Mouse (Mus musculus) liver, postnatal 0 days (tissue): ENCODE measurements around the gene Itga8. TPM values are rescaled to one million over a fixed set of nuclear protein-coding genes. Genes with fewer than 3 reads are reported as not detected.

Source experiments
- ATAC-seq: fragments of 200-750 bp; cut with Nextera tagmentation; 2 replicates; pipeline ENCODE4 v1.8.0; 2017; ENCODE audit warnings: mild to moderate bottlenecking, moderate library complexity
- DNase-seq: peaks from one replicate; pipeline ENCODE4 v3.0.0-alpha.2; 2016
- H3K27ac ChIP-seq: fragments of 300-500 bp; sonication (generic); 2 replicates; pipeline ENCODE4 v1.5.1; 2014; ENCODE audit warnings: antibody characterized with exemption, moderate library complexity, mild to moderate bottlenecking, low read depth
- H3K27me3 ChIP-seq: fragments of 300-500 bp; sonication (generic); 2 replicates; pipeline ENCODE4 v1.6.1; 2014; ENCODE audit warnings: low read length, control low read depth, mixed read lengths; ENCODE audit not compliant: insufficient read depth
- H3K36me3 ChIP-seq: fragments of 300-500 bp; sonication (generic); replicated peaks from 2 replicates; pipeline ENCODE4 v1.6.1; 2014; ENCODE audit warnings: mild to moderate bottlenecking, control low read depth, low read length, moderate library complexity, mixed read lengths; ENCODE audit not compliant: insufficient read depth
- H3K4me1 ChIP-seq: fragments of 300-500 bp; sonication (generic); 2 replicates; pipeline ENCODE4 v1.6.1; 2014; ENCODE audit warnings: antibody characterized with exemption, mild to moderate bottlenecking, control low read depth; ENCODE audit not compliant: insufficient read depth
- H3K4me2 ChIP-seq: fragments of 300-500 bp; sonication (generic); 2 replicates; pipeline ENCODE4 v1.6.1; 2014; ENCODE audit warnings: low read depth, mild to moderate bottlenecking, low read length, moderate library complexity, mixed read lengths
- H3K4me3 ChIP-seq: fragments of 300-500 bp; sonication (generic); 2 replicates; pipeline ENCODE4 v1.5.1; 2014; ENCODE audit warnings: low read depth, low read length
- H3K9ac ChIP-seq: fragments of 300-500 bp; sonication (generic); replicated peaks from 2 replicates; pipeline ENCODE4 v1.6.1; 2014; ENCODE audit warnings: mild to moderate bottlenecking, moderate library complexity
- H3K9me3 ChIP-seq: fragments of 300-500 bp; sonication (generic); 2 replicates; pipeline ENCODE4 v1.6.1; 2016; ENCODE audit warnings: mild to moderate bottlenecking, control low read depth, low read length, mixed read lengths
- CTCF ChIP-seq: sonication (generic); IDR thresholded peaks from 2 replicates; pipeline ENCODE4 v1.5.1; 2016; ENCODE audit warnings: antibody characterized with exemption, low read depth
- EP300 ChIP-seq: IDR thresholded peaks from 2 replicates; pipeline ENCODE4 v1.6.1; 2016; ENCODE audit warnings: antibody characterized with exemption, low read depth, mild to moderate bottlenecking
- WGBS: fragments of 180-500 bp; shearing (Covaris S2); extraction: QIAGEN DNeasy Blood & Tissue Kit; methylation state at CpG from one replicate; pipeline ENCODE4 v1.1.7; 2014; ENCODE audit not compliant: insufficient replicate concordance; 5-methylcytosine and 5-hydroxymethylcytosine counted together
- polyA plus RNA-seq: library from polyadenylated mRNA; unstranded; fragments of >200 nt; fragmentation: Nextera tagmentation; extraction: Ambion mirVana; gene quantifications from 2 replicates; pipeline ENCODE4 v1.2.1, GENCODE M21; 2015

Gene Itga8
- polyA plus RNA-seq, 1 experiment from 2014 or later: 1.7 TPM

DNA sequence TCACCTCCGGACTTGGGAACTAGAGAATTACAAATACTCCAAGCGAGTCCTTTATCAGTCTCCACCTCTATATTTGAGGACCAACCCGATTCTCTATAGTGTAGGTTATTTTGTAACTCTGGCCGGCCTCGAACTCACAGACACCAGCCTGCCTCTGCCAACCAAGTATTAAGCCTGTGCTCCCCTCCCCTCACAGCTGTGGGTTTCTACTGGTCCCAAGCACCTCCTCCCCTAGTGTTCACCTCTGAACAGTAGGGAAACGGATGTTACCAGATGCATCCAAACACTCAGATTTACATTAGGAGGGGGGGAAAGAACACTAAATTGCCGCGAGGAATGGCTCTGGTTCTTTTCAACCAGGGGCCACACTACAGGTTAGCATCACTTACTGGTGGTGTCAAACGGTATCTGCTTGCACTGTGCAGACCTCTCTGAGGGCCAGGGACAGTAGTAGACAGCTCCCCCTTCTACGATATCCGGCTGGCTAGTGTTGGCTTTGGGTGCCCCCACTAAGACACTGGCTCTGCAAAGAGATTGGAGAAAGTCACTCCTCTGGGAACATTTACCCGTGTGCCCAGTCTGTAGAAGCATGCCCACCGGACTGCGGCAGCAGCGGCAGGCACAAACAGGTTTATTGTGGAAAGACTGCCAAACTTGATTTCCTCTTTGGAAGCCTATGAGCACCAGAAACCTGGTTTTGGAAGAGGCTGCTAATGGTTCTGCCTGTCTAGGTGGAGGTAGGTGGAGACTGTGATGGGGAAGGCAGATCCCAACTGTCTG is 1.1 kb downstream of the Itga8 start:
- no peak overlapping the region for H3K27ac ChIP-seq
- peak overlapping the region; percentile 86 for H3K4me2 ChIP-seq
- TF ChIP-seq EP300 (no peak), CTCF (no peak)
- no peaks in the 10 kb centered on the region for H3K9me3 ChIP-seq
- 61% methylated on average over 15 of the region's 15 CpGs for WGBS
- H3K4me3 ChIP-seq: peak overlapping the region; percentile 54; the same call in 1 of the 2 replicates
- H3K4me1 ChIP-seq: peaks cover 4% of the 10 kb centered on the region; the same call in 1 of the 2 replicates
- DNase-seq (no peak), ATAC-seq (no peak)
- H3K36me3 ChIP-seq: no peaks in the 10 kb centered on the region
- H3K27me3 ChIP-seq: peaks cover 19% of the 10 kb centered on the region
- no peak overlapping the region for H3K9ac ChIP-seq

DNA sequence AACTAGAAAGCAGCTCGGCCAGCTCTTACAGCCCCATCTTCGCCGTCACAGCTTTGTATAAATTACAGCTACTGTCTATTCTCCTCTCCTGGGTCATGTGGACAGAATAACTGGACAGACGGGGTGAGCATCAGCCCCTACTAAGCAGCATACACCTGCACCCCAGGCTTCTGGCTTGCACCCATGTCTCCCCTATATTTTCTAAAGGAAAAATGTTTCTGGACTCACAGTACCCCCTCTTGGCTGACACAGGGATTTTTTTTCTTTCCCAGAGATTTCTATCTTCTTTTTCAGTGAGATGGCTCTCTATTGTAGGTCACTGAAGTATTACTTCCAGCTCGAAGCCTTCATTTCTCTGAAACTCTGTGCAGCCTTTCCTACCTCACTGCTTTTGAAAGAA is 4.4 kb downstream of the Itga8 start:
- 77% methylated on average over 5 of the region's 5 CpGs for WGBS
- Histone ChIP-seq H3K4me2 (no peak overlapping the region), H3K27me3 (peaks cover 16% of the 10 kb centered on the region), H3K9me3 (no peaks in the 10 kb centered on the region), H3K4me3 (no peak overlapping the region), H3K36me3 (no peaks in the 10 kb centered on the region), H3K4me1 (peaks cover 4% of the 10 kb centered on the region; the same call in 1 of the 2 replicates), H3K27ac (no peak overlapping the region), H3K9ac (no peak overlapping the region)
- no peak for DNase-seq
- no peak for ATAC-seq
- TF ChIP-seq EP300 (no peak), CTCF (no peak)

DNA sequence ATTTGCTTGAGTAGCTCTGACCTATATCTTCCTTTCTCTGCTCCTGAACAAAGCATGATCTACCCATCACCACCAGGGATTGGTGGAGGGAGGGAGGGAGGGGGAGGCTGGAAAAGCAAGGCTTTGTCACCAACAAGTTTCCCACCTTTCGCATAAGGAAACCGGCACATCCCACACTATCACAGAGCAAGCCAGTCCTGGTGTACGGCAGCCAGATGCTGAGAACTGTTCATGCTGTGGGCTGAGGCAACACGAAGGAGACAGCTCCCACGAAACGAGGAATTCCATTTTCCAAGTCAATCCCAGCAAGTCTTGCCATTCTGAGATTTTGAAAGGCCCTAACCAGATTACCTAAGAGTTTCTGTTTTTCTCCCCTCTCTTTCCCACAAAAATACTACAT is 6.6 kb downstream of the Itga8 start:
- Histone ChIP-seq H3K9ac (no peak overlapping the region), H3K4me3 (no peak overlapping the region), H3K36me3 (no peaks in the 10 kb centered on the region), H3K27me3 (no peaks in the 10 kb centered on the region), H3K4me1 (no peaks in the 10 kb centered on the region; the same call in 1 of the 2 replicates), H3K27ac (no peak overlapping the region), H3K9me3 (no peaks in the 10 kb centered on the region), H3K4me2 (no peak overlapping the region)
- DNase-seq (no peak), ATAC-seq (no peak)
- no peak for TF ChIP-seq CTCF
- no peak for TF ChIP-seq EP300
- WGBS: 85% methylated on average over 6 of the region's 6 CpGs

DNA sequence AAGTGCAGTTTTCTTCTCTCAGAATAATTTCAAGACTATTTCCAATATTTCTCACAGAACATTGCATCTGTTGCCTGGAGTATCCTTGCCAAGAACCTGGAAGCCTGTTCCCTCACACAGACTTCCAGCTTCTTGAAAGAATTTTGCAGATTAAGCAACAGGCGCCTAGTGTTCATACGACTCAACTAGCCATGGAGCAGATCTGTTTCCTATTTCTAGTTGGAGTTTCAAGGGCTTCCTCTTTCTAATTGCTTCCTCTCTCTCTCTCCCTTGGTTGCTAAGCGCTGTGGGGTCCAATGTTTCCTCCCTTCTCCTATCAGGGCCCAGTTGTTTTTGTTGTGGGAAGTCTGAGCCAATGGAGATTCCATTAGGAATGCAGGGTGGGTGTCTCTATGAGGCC is 7.7 kb downstream of the Itga8 start:
- TF ChIP-seq CTCF (no peak), EP300 (no peak)
- H3K27me3 ChIP-seq: no peaks in the 10 kb centered on the region
- H3K4me1 ChIP-seq: no peaks in the 10 kb centered on the region; the same call in 1 of the 2 replicates
- H3K4me3 ChIP-seq: no peak overlapping the region
- peak; percentile 48; the same call in 1 of the 2 replicates for ATAC-seq
- H3K9me3 ChIP-seq: no peaks in the 10 kb centered on the region
- no peaks in the 10 kb centered on the region for H3K36me3 ChIP-seq
- no peak overlapping the region for H3K4me2 ChIP-seq
- H3K27ac ChIP-seq: no peak overlapping the region
- H3K9ac ChIP-seq: no peak overlapping the region
- 23% methylated on average over 3 of the region's 3 CpGs for WGBS
- DNase-seq: no peak

DNA sequence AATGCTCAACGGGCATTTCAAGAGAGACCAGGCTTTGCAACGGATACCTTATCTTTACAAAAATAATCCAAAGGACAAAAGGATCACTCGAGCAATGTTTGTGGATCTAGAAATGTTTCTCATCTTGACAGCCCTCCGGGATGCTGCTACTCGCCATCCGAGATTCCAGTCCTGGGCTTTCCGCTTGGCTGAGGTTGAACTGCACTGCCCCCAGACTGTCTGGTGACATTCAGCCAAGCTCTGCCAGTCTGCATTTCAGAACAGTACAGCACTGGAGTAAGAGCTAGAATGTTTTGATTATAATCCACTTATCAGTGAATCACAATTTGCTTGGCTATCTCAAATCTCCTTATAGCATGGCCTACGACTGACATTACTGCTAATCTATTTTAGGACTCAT is 8.3 kb downstream of the Itga8 start:
- no peak for DNase-seq

DNA sequence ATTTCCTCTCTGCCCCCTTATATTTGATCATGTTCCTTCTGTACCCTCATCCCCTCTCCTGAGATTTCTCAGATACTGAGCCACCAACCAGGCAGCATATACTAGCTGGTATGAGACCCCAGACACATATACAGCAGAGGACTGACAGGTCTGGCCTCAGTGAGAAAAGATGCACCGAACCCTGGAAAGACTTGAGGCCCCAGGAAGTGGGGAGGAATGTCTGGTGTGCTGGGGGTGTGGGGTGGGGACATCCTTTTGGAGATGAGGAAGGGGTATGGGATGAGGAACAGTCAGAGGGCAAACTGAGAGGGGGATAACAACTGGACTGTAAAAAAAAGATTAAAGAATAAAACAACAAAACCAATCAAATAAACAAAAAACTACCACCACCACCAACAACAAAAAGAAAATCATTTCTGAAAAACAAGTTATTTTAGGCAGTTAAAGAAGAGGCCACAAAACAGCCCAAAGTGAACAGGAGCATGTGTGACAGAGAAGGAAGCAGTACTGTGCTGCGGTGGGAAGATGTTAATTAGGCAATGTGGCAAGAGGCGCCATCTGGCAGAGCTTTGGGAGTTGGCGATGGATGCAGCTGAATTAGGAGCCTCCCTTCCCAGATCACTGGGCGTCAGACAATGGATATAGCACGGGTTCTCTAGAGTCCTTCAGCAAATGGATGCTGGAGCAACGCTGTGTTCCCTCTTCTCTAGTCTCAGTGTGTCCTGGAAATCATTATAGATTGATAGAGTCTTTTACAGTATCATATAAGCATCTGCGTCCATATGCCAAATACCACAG is 9.5 kb downstream of the Itga8 start:
- 46% methylated on average over 8 of the region's 8 CpGs for WGBS
- H3K9me3 ChIP-seq: no peaks in the 10 kb centered on the region
- no peak for TF ChIP-seq CTCF
- TF ChIP-seq EP300: no peak
- H3K4me1 ChIP-seq: no peaks in the 10 kb centered on the region; the same call in 1 of the 2 replicates
- no peak overlapping the region for H3K9ac ChIP-seq
- no peak for DNase-seq
- H3K36me3 ChIP-seq: no peaks in the 10 kb centered on the region
- ATAC-seq: no peak
- H3K27ac ChIP-seq: no peak overlapping the region
- H3K27me3 ChIP-seq: no peaks in the 10 kb centered on the region
- no peak overlapping the region for H3K4me3 ChIP-seq
- no peak overlapping the region for H3K4me2 ChIP-seq

More for the DNA sequence above, 8.3 kb downstream of the Itga8 start:
- Histone ChIP-seq H3K36me3 (no peaks in the 10 kb centered on the region), H3K4me1 (no peaks in the 10 kb centered on the region; the same call in 1 of the 2 replicates), H3K9ac (no peak overlapping the region), H3K27me3 (no peaks in the 10 kb centered on the region), H3K4me2 (no peak overlapping the region), H3K9me3 (no peaks in the 10 kb centered on the region), H3K4me3 (no peak overlapping the region), H3K27ac (no peak overlapping the region)
- no peak for ATAC-seq
- 75% methylated on average over 8 of the region's 8 CpGs for WGBS
- no peak for TF ChIP-seq CTCF
- no peak for TF ChIP-seq EP300
